Mouse (Mus musculus) retina, adult 2 months (tissue): Measurements from ENCODE around the gene Nt5e.
"Not testable (repeated sequence)": the region's sequence is repeated elsewhere in the genome, so short reads cannot be mapped to it uniquely, and the experiment has no call there.

Experiments
- DNase-seq: peaks from one replicate; pipeline ENCODE4 v3.0.0-alpha.2; 2012; ENCODE audit warnings: low read depth, low spot score

The Nt5e gene

GRCm38 (mm10) chr9:88326930-88327901 lies at the start of gene Nt5e:
Gene Nt5e (plus strand): TSS chr9:88327197.
- peak; percentile 67 for DNase-seq

GRCm38 (mm10) chr9:88277588-88277987 lies 49.4 kb upstream of the Nt5e start:
- DNase-seq = no peak

DNA sequence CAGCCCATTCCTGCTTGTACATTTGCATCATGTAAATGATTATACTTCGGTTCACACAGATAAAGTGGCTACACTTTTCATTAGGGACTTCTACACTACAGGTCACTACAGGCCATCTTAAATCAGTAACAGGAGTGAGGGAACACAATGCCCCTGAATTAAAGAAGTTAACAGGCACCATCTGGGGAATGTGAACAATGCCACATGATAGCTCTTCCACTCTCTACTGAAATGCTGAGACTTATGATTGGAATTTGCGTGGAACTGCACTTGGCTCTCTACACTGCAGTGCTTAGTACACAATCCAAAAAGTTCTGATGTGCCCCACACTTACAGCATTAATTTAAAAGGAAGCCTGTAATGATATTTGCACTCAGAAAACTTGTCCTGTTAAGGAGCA lies 47.3 kb upstream of the Nt5e start:
- no peak for DNase-seq

GRCm38 (mm10) chr9:88289568-88290168 lies 37.3 kb upstream of the Nt5e start:
- DNase-seq = no peak

DNA sequence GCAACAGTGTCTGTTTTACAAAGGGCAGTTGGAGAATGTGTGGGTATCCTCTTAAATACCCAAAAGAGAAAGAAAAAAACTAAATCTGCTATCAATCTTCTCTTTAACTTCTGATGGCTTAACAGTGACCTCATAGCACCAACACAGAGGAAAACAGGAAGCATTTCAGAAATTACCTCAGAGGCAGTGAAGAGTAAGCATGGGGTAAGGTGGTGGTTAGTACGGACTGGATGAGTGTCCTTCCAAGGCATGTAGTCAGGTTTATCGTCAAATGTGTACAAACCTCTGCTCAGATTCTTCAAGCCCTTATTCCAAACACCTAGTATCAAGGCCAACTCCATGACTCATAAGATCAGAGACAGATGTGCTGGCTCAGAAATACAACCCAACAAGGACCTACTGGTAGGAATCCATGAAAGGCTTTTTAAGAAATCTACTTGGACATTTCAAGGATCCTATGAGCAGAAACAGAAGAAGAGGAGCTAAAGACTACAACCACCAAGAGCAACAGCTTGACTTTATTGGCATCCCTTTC lies 34.1 kb upstream of the Nt5e start:
- DNase-seq = no peak

DNA sequence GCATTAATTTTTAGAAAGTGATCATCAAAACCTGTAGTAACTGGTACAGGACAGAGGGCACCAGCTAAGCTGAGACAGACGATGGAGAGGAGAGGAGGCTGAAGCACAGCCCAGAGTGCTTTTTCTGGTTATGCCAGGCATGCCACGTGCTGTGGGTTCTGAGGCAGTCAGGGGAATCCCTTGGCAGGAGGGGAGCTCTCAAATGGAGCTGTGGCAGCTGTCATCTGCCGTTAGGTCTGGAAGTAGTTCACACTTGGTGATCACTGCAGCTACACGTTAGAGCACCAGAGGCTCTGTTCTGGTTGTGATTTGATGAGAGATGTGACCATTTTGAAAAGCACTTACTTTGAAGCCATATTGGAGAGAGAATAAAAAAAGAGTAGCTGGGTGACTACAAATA lies 31.2 kb upstream of the Nt5e start:
- DNase-seq = no peak

DNA sequence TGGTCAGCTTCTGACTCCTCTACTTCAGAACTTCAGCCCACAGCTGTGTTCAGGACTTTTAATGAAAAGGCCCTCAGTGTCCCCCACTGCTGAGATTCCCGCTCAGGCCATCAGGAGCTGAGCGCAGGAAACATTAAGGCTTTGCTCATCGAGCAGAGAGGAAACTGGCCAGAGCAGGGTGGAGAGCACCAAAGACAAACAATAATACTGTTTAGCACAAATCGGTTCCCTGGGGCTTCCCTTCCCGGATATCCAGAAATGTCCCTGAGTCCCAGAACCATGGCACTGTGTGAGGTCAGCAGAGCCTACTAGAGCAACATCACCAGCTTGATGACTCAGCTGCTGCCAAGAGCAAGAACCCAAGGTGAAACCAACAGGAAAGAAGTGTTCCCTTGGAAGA lies 30.7 kb upstream of the Nt5e start:
- DNase-seq = no peak

DNA sequence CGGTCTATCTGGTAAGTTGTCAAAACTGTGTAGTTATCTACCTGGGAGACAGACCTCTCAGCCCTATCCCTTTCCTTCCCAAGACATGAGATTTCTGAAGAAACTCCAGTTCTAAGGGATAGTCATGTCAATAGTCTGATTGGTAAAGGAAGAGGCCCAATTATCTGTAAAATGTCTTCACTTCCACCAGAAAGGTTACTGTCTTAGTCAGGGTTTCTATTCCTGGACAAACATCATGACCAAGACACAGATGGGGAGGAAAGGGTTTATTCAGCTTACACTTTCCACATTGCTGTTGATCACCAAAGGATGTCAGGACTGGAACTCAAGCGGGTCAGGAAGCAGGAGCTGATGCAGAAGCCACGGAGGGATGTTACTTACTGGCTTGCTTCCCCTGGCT lies 29.8 kb upstream of the Nt5e start:
- not testable (repeated sequence) for DNase-seq

DNA sequence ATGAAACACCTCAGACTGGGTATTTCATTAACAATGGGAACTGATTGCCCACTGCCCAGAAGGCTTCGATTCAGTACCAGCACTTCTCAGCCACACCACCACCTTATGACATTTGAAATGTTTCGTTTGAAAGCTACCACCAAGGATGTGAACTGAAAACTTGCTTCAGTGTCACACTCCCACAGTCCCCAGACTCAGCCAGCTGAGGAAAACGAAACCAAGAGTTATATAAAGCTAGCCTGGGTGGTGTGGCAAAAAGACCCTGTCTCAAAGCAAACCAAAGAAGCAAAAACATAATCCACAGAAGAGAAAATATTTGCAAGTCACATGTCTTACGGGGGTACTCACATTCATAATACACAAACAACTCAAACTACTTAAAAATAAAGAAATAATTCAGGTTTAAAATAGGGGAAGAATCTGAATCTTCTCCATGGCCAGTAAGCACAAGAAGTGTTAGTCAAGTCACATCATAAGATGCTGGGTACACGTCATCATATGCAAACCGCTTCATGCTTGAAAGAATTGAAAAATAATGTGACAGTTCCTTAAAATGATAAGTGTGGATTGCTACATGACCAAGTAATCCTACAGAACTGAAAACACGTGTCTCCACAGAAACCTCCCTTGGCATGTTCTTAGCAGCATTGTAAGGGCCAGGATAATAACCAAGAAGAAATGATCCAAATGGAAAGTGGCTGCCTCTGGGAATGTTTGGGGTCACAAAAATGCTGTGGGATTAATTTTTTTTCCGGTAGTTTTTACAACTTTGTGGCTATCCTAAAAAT lies 28.9 kb upstream of the Nt5e start:
- DNase-seq = no peak

- DNase-seq = no peak
Observed at GRCm38 (mm10) chr9:88307019-88307618, 19.9 kb upstream of the Nt5e start.

DNA sequence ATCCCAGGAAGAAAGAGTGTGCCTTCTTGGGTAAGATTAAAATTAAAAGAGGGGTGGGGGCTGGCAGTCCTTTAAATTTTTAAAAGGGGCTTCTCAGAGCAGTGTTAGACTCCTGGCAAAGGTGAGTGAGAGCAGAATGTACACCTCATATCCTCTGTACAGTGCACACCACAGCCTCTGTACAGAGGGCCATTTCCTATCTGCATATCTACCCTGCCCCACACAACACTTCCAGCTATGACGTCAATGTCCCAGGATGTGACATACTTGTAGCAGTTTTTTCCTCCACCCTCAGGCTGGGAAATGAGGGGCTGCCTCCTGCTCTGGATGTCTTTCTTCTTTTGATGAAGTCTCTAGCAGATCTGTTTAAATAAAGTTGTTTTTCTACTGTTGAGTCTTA lies 17.9 kb upstream of the Nt5e start:
- no peak for DNase-seq

DNA sequence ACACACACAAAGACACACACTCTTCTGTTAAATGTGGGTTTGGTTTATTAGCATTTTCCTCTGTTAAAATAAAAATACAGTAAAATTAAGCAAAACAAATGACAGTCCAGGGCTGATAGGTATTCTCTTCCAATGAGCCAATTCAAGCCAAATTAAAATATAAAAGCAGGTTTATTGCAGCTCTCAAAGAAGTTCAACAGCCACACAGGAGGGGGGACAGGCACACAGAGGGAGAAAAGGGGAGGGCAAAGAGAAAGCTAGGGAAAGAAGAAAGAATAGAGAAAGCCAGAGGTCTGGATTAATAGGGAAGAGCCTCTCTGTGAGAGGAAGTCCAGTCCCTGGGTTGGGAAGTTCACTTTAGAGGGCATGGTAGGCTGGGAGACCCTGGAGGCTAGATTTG lies 7.8 kb upstream of the Nt5e start:
- no peak for DNase-seq

GRCm38 (mm10) chr9:88324616-88325015 lies 2.4 kb upstream of the Nt5e start:
- DNase-seq = no peak

DNA sequence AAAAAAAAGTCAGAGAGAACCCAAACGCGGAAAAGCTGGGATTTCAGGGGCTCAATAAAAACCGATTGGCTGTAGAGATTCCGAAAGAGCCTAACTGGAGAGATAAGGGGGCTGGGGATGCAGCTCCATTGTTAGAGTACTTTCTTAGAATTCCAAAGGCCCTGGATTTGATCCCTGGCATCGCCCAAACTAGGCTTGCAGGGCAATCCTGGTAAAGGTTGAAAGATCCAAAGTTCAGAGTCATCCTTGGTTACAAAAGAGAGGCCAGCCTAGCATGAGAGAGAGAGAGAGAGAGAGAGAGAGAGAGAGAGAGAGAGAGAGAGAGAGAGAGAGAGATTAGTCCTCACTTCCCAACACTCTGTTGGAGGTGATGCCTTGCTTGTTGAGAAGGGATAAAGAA lies 1.7 kb downstream of the Nt5e start:
- DNase-seq = no peak

DNA sequence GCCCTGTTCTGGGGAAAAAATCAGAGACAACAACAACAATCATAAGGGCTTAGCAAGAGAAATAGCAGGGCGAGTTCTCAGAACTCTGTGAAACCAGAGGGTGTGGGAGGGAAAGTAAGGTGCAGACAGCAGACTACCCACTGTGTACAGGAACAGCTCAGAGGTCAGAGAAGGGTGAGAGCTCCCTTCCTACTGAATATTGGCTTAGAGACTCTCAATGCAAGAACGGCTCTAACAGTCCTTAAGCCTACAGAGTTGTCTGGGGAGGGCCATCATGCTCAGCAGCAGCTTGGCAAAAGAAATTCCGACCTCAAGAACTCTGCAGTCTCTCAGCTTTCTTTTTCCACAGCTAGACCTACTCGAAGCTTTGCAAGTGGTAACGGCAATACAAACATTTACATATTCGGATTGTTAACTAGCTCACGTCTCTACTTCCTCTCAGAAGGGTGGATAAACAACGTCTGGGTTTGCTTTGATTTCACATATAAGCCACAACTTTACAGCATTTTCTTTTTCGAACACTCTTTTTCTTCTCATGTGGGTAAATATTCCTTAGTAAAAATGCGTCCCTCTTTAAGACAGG lies 2.3 kb downstream of the Nt5e start:
- DNase-seq = peak; percentile 59

- no peak for DNase-seq
Observed at GRCm38 (mm10) chr9:88330316-88330715, 3.3 kb downstream of the Nt5e start.

GRCm38 (mm10) chr9:88332447-88332846 lies 5.5 kb downstream of the Nt5e start:
- no peak for DNase-seq

- no peak for DNase-seq
Observed at GRCm38 (mm10) chr9:88335839-88336238, 8.8 kb downstream of the Nt5e start.

DNA sequence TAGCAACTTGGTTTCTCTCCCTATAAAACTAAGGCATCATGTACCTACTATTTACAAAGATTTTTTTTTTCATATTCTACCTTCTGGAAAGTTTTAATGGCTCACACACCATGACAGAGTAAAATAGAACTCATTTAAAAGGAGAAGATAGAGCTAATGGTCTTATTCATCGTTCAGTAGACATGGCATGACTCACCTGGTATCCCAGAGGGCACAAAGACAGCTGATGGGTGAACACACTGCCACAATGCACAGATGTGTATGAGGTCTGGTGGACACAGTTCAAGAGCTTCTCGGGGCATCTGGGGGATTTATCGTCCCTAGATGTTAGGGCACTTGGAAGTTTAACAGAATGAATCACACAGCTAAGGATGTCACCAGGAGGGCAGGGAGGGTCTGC lies 13.8 kb downstream of the Nt5e start:
- DNase-seq = no peak

DNA sequence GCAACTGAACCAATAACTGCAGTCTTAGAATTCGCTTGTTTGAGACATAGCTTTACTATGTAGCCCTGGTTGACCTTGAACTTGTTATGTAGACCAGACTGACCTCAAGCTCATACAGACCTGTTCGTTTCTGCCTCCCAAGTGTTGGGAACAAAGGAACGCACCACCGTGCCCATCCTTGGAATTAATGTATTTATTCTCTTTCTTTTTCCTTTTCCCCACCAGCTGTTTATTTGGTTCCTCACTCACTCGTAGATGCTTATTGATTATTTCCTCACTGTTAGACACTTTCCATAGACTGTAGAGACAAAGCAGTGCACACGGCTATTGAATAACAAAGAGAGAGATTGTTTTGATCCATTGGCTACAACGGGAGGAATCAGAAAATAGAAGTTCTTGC lies 15.2 kb downstream of the Nt5e start:
- no peak for DNase-seq

GRCm38 (mm10) chr9:88342701-88343100 lies 15.7 kb downstream of the Nt5e start:
- DNase-seq = no peak
